Mouse (Mus musculus) cerebellum, postnatal 10 days (tissue): ENCODE data around the gene Ppp1r21.

Experiments used
- DNase-seq, 2 experiments: peaks; one replicate each; pipeline ENCODE4 v3.0.0; 2021; ENCODE audit warnings: mixed read lengths in 2 of 2

Gene Ppp1r21

GRCm38 (mm10) chr17:88578522-88579242, 48.8 kb downstream of the Ppp1r21 start:
- peak; percentile 46 to 59 for DNase-seq

DNA sequence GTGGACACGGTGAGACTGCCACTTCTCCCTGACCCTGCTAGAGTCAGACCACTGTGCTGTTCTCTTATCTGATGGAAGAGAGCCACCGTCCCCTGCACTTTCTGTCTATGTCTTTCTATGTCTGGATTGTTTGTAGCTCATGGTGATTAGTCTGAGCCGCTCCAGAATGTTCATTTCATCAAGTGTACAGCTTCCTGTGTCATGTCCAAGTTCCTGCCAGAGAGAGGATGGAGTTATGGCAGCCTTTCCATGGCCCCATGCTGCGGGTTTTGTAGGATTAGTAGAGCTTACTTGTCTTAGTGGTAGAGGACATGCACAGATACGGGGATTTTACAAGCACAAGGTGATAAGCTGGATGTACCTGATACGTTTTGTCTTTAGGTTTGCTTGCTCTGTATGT, 50.6 kb downstream of the Ppp1r21 start:
- peak; percentile 29 to 44 for DNase-seq

DNA sequence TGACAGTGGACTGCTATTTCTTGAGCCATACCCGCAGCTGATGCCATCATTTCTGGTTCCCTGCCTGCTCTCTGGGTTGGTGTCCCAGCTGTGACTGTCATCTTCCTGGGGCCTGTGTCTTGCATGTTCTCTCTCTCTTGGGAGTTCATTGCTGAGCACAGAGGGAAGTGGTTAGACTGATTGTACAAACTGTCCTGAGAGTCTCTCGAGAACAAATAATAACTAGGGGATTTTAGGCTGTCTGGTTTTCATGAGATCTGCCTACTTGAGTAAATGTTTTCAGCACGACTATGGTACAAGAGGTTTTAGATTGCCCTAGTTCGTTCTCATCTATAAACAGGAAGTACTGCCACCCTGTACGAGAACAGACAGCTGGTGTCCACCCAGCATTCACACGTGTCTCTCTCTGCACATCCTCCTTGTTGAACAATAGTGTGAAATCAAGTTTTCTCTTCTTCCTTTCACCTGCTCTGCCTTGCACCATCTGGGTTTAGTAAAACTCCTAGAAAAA, 51.6 kb downstream of the Ppp1r21 start:
- DNase-seq = no peak

DNA sequence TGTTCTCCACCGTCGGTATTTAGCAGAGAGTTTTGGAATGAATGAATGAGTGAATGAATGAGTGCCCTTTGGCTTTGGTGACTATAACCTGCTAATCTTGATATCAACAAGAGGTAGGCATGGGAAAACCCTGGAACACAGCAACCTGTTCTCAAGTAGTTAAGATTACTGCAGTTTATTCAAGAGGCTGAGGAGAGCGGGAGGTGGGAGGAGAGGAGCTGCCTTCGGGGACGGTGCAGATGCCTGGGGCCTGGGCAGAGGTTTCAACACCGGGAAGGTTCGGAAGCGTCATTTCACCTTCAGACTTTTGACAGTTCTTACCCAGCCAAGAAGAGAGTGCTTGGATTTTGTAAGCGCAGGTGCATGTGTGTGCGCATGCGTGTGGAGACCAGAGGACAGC, 53.1 kb downstream of the Ppp1r21 start:
- no peak for DNase-seq

DNA sequence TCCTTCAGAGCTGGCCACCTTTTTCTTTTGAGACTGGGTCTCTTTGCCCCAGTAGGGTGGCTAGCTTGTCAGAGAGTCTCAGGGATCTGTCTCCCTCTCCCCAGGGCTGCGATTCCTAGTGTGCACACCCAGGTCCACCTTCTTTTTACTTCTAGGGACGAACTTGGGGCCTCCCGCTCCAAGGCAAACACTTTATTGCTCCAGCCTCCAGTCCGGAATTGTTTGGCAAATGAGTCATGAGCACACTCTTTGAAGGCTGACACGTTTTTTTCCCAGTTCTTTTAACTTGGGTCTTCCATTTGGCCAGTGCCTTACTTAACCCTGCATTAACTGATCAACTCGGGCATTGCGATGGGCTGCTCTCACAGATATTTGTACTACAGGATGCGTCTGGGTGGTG, 53.5 kb downstream of the Ppp1r21 start:
- DNase-seq = no peak

- no peak for DNase-seq
These were observed 57.5 kb downstream of the Ppp1r21 start for GRCm38 (mm10) chr17:88587371-88587770.

- DNase-seq = no peak
These were observed 58.3 kb downstream of the Ppp1r21 start for GRCm38 (mm10) chr17:88588228-88588627.

- DNase-seq = peak; percentile 42 to 44
These were observed 60.3 kb downstream of the Ppp1r21 start for GRCm38 (mm10) chr17:88590251-88590650.

- no peak for DNase-seq
These were observed 65.2 kb downstream of the Ppp1r21 start for GRCm38 (mm10) chr17:88595071-88595470.

DNA sequence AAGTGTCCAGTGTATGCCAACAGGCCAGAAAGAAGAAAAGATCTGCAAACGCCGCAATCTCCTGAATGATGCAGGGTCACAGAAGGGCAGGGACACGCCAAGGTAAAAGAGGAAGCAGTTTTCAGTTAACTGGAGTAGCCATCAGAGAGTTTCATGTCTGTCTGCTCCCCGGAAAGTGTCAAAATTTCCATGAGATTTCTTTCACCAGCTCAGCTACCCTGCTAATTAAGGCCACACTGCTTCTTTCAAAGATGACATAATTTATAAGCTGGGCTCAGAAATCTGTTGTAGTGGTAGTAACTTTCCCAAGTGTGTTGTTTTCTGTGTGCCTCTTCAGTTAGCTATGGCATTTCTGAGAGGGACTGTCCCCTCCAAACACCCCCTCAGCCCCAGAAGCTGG, 66.2 kb downstream of the Ppp1r21 start:
- DNase-seq = no peak

- no peak for DNase-seq
These were observed 66.8 kb downstream of the Ppp1r21 start for GRCm38 (mm10) chr17:88596544-88597221.

DNA sequence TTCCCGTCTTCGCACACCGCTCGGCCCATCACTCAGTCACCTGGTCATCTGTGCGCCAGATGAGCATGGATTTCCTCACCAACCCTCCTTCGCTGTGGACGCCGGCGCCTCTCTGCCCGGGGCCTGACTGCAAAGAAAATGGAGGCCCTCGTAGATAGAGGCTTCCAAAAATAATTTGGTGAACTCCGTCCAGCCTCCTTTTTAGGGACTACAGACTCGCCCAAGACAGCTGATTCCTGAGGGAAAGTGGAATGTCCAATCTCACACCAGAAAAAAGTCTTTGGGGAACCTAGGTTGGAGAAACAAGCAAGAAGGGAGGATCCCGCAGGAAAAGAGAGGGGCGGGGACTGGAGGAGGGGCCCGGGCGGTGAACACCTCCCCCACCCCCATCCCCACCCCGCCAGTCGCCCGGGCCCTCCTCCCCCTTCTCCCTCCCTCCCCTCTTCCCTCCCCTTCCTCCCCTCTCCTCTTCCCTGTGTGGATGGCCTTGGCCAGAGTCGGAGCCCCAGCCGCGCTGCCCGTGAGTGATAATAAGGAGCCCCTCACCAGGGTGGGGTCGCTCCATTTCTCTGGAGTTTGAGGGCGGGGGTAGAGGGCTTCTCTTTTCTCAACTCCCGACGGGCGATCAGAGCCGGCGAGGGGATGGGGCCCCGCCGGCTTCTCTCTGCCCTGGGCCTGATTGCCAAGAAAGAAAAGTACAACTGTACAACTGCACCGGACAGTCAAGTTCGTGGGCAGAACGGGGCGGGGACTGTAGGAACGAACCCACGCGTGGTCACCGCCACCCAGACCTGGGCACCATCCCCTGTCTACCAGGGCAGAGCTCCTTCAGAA, 67.5 kb downstream of the Ppp1r21 start, which contains the start of gene Ston1:
Gene Ston1 (plus strand): TSS at position 463 of the 834 bp plus-strand sequence.
- DNase-seq = peak; percentile 92 to 93

DNA sequence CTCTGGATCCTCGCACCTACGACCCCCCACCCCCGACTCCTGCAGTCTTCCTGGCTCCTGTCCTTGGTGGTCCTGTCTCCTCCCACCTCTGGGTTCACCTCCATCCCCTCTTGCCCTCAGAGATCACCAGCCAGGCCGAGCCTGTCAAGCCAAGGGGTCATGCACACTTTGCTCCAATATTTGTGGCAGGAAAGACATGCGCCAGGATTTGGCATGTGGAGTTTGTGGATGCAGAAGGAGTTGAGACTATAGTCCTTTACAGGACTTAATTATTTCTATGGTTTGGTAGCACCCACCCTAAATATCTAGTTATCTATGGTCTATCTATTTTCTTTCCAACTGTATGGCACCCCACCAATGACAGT, 68.1 kb downstream of the Ppp1r21 start:
- peak in 1 of 2 experiments; percentile 41 for DNase-seq

DNA sequence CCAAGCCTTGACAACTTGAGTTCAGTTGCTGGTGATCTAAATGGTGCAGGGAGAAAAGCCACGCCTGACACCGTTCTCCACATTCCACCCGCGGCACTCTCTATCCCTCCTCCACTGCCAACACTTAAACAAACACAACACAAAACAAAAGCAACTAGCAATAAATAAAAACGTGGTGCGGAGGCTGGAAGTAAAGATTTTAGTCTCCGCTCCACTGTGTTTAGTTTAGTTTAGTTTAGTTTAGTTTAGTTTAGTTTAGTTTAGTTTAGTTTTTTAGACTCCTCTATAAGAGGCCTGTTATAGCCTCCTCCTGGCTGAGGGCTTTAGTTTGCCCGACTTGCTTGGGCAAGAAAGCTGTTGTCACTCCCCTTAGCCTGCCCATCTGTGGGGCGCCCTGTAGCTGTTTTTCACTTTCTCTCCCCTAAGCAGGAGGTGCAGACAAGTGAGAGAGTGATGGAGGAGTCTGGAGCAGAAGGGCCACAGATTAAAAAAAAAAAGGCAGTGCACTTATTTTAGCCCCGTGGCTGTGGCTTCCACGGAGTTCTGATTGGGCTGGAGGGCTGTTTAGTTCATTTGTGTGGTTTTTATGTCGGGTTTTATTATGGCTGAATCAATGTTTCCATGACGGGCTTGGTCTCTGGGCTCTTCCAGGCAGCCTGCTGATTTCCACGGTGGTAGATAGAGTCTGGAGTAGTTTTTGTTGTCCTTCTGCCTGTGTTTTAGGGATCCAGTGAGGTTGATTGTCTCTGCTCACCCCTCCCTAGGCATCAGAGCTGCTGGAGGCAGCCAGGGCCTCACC, 68.9 kb downstream of the Ppp1r21 start:
- DNase-seq = no peak

DNA sequence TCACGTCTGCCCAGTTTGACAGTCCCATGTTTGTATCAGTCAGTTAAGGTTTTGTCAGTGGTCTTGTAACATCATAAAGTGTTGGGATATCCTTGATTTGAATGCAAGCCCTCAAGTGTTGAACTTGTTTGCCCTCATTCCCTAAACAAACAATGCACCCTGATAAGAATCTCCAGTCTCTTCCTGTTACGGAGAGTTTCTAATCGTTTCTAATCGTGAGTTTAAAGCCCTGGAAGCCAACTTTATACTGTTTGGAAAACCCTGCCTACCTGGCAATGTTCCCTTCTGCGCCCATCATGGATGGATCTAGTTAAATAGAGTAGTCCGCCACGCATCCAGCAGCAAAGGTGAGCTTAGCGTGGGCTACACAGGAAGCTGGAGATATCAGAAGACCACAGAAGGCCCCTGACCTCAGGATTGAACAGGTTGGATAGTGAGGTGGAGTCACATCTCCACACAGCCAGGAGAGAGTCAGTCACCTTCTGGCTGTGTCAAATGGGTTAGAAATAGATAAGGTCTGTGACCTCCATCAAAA, 70.6 kb downstream of the Ppp1r21 start:
- no peak for DNase-seq

- DNase-seq = no peak
These were observed 74.0 kb downstream of the Ppp1r21 start for GRCm38 (mm10) chr17:88603943-88604342.

- DNase-seq = peak; percentile 47 to 54
These were observed 76.1 kb downstream of the Ppp1r21 start for GRCm38 (mm10) chr17:88606056-88606455.

DNA sequence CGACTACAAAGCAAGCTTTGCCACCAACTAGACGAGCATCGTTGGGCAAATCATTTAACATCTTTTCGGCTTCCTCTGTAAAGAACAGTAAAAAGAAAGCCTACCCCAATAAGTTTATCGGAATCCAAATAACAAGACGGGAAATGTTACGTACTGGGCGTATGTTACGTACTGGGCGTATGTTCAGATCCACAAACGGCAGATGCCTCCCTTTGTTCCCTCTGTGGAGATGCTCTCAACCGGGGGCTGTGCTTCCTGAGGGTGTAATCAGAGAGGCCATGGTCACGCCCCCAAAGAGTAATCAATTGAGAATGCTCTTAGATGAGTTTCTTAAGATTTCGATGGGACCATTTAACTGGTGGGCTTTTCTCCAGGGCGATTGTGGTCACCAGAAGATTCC, 79.4 kb downstream of the Ppp1r21 start:
- DNase-seq = no peak

- no peak for DNase-seq
These were observed 81.1 kb downstream of the Ppp1r21 start for GRCm38 (mm10) chr17:88611057-88611456.

DNA sequence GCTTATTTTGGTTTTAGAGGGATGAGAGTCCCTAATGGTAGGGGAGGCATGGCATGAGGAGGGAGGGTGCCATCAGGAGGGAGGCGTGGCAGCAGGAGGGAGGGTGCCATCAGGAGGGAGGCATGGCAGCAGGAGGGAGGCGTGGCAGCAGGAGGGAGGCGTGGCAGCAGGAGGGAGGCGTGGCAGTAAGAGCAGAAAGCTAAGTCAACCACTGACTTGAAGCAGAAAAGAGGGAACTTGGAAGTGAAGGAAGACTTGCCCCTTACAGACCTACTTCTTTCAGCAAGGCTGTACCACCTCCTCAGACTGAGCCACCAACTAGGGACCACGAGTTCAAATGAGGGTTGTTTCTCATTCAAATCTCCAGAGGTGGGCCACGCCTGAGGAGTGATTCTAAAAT, 83.3 kb downstream of the Ppp1r21 start:
- no peak for DNase-seq

- no peak for DNase-seq
These were observed 83.8 kb downstream of the Ppp1r21 start for GRCm38 (mm10) chr17:88613721-88614120.

GRCm38 (mm10) chr17:88614234-88614633, 84.3 kb downstream of the Ppp1r21 start:
- no peak for DNase-seq
